Mouse (Mus musculus) layer of hippocampus, adult 11-12 months (tissue): Measurements from ENCODE around the gene Cby3.

Experiments
- DNase-seq: peaks from one replicate; pipeline ENCODE4 v3.0.0; 2022; ENCODE audit warnings: low spot score

Cby3 gene

GRCm38 (mm10) chr11:50388217-50388929, 34.1 kb downstream of the Cby3 start:
- no peak for DNase-seq

- no peak for DNase-seq
Measured at GRCm38 (mm10) chr11:50389011-50389410, 34.7 kb downstream of the Cby3 start.

DNA sequence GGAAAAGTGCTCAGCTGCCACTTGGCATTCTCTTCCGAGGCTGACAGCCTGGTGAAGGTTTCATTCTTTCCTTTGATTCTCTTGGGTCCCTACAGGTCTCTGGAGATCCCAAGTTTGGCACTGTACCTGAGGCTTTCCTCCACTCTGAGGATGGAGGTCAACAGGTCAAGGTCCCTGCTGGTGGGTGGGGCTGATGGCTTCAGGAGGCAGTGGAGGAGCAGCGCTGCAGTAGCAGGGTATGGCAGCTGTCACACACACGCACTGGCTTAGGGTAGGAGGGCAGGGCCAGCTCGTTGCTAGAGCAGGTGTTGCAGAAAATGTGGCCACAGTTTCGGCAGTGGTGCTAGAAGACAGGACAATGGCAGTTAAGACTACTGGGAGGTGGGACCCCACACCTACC, 35.4 kb downstream of the Cby3 start:
- no peak for DNase-seq

GRCm38 (mm10) chr11:50391272-50391960, 37.2 kb downstream of the Cby3 start:
- DNase-seq: no peak

- DNase-seq: no peak
Measured at GRCm38 (mm10) chr11:50393306-50393705, 39.0 kb downstream of the Cby3 start.

DNA sequence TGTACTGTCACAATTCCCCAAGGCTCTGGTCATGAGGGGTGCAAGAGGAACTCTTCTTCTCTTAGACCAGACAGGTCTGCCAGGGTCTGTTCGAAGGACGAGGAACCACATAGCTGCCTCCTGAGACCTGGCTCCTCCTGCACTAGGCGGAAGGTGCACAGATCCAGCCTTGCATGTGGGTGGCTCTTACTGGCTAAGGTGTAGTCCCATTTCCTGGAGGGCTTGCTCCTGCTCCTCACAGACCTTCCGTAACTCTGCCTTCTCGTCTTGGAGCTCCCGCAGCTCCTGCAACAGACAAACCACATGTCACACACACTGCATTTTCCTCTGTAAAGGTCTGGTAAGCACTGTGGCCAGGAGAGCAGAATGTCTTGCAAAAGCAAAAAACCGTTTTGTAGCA, 40.5 kb downstream of the Cby3 start:
- no peak for DNase-seq

DNA sequence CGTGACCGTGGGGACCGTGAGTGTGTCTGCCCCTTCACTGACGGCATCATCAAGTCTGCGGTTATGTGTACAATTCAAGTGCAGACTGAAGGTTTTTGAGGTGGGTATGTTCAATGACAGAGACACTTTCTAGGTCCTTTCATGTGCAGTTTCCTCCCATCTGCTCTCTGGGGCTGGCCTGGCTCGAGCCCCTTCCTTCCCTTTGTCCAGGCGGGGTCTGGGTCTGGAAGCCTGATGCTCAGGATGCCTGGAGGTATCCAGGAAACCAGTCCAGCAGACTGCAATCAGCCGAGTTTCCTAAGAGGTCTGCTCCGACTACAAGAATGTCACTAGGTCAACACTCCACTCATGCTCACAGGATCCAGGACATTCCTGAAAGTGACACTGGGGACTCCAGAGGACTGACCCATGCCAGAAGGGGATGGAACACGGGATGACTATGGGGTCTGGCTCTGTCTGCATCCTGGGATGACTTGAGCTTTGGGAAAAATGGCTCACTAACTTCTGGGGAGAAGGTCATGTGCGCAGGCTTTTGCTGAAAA, 42.6 kb downstream of the Cby3 start:
- DNase-seq: no peak

- no peak for DNase-seq
Measured at GRCm38 (mm10) chr11:50397316-50397715, 43.1 kb downstream of the Cby3 start.

DNA sequence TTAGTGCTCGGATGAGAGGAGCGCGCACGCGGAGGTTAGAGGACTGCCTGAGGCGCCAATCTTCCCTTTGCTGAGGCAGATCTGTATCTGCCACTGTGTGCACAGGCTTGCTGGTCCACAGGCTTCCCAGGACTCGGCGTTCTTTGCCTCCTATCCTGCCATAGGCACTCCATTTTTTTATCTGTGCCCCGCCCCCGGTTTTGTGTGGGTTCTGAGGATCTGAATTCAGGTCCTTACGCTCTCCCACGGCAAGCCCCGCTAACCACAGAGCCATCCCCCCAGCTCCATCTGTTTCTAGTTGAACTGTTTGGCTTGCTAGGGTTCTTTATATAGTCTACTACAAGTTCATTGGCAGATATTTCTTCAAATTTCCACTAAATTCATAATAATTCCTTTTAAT, 44.5 kb downstream of the Cby3 start:
- no peak for DNase-seq

DNA sequence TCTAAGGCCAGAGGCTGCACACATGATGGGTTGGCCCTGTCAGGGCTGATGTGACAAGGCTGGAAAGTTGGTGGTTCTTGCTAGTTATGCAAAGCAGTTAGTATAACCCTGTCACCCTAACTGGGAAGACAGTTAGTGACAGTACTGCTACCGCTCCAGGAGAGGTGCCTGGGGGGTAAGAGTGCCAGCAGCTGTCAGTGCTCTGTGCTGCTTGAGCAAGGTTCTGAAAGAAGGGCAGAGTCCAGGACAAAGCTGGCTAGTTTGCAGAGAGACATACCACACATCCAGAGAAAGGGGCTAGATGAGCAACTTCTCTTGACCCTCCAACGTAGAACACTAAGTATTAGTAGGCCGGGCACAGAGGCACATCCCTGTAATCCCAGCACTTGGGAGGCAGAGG, 48.2 kb downstream of the Cby3 start:
- DNase-seq: no peak

- peak; percentile 35 for DNase-seq
Measured at GRCm38 (mm10) chr11:50403367-50404014, 49.2 kb downstream of the Cby3 start.

DNA sequence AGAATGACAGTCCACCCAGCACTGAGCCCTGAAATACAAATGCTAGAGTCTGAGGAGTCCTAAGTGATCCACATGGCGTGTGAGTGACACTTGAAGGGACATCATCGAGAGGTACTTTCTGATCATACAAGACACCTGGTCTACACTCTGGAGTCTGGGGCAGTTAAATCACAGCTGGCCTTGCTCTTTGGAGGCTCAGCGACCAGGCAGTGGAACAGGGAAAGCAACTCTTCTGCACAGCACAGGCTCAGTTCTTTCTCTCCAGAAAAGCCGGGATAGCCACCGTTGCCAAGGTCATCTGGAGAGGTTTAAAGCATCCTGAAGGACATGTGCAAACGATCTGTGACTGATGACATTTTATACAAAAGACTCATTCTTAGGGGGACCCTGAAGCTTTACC, 53.0 kb downstream of the Cby3 start:
- DNase-seq: no peak
